Mouse (Mus musculus) duodenum, adult 2 months (tissue): Measurements from ENCODE around the gene Il12b. TPM values are rescaled to one million over a fixed set of nuclear protein-coding genes. Genes with fewer than 3 reads are reported as not detected.

Experiments used
- polyA plus RNA-seq: library from polyadenylated mRNA; depleted of rRNA; stranded (reverse); fragments of >200 nt; gene quantifications from 2 replicates; pipeline ENCODE4 v1.2.3, GENCODE M21; 2012; ENCODE audit warnings: low replicate concordance; rRNA removed

Gene Il12b
- not detected in 2 replicates for polyA plus RNA-seq

DNA sequence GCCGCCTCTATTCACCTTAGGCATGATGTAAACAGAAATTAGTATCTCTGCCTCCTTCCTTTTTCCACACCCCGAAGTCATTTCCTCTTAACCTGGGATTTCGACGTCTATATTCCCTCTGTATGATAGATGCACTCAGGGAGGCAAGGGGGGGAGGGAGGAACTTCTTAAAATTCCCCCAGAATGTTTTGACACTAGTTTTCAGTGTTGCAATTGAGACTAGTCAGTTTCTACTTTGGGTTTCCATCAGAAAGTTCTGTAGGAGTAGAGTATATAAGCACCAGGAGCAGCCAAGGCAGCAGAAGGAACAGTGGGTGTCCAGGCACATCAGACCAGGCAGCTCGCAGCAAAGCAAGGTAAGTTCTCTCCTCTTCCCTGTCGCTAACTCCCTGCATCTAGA lies at the start of gene Il12b:
TSS of gene Il12b (plus strand) at position 301 of the 400 bp plus-strand sequence.

Other genes starting within 250 kb of the Il12b start
- gene Ublcp1, start 70.4 kb downstream of the Il12b start, polyA plus RNA-seq = 1.1 and 1.7 TPM in 2 replicates
- 26.6 and 52.6 TPM in 2 replicates for gene Rnf145, start 118.9 kb downstream of the Il12b start, polyA plus RNA-seq
- gene Ebf1, start 217.3 kb downstream of the Il12b start, polyA plus RNA-seq = 1.2 and 2.0 TPM in 2 replicates